Mouse (Mus musculus) embryonic fibroblast, embryonic 13.5 days (primary cell): ENCODE results near the gene Ace3.

Source experiments
- CTCF ChIP-seq: IDR thresholded peaks from 2 replicates; pipeline ENCODE4 v1.5.1; 2011; ENCODE audit warnings: mild to moderate bottlenecking, control low read depth, low read length, moderate library complexity, borderline replicate concordance; ENCODE audit not compliant: insufficient read depth
- POLR2A ChIP-seq: IDR thresholded peaks from 2 replicates; pipeline ENCODE4 v1.6.1; 2011; ENCODE audit warnings: low read depth, mild to moderate bottlenecking, control low read depth, low read length, moderate library complexity

DNA sequence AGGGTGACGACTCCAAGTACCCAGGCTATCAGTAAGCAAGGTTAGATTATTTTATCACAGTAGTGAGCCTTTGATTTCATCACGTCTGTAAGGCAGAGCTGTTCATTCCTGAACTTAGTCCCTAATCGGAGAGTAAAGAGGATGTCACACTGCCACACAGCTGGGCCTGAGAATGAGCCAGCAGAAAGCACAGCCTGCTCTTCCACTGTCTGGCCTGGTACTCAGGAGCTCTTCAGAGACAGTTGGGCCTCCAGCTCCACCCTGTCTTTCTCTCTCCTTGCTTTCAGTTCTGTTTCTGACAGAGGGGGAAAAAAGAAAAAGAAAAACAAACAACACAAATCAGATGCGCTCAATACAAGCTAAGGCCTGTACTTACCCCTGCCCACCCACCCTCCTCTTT lies 28.2 kb upstream of the Ace3 start:
- TF ChIP-seq CTCF (no peak), POLR2A (no peak)
